Mouse (Mus musculus): ENCODE results near the gene Phf19. TPM values are rescaled to one million over a fixed set of nuclear protein-coding genes. Genes with fewer than 3 reads are reported as not detected.

The Phf19 gene
- polyA plus RNA-seq, 1 experiment: 4.3 TPM

- H3K27me3 ChIP-seq (ENCODE audit: control insufficient read depth, insufficient read depth, insufficient read length): peaks cover 35% of the 10 kb centered on the region
- peak within 1 kb of the TSS; percentile 32 for H3K4me2 ChIP-seq (ENCODE audit: low read depth)
- no peak within 1 kb of the TSS for H3K4me3 ChIP-seq
- H3K79me2 ChIP-seq (ENCODE audit: control insufficient read depth, insufficient read depth): peaks cover 13% of the 10 kb centered on the region
- H3ac ChIP-seq (ENCODE audit: control insufficient read depth, insufficient read length): no peak within 1 kb of the TSS
- no peaks in the 10 kb centered on the region for H3K36me3 ChIP-seq (ENCODE audit: control insufficient read depth, insufficient read depth)
- TF ChIP-seq MYOD1 (IDR thresholded peaks at IDR 0.05; ENCODE audit: control insufficient read depth in 1 of 3, insufficient read length in 2 of 3, low read depth in 2 of 3): no peak
- no peak for TF ChIP-seq SRF (IDR thresholded peaks at IDR 0.05; ENCODE audit: control insufficient read depth, insufficient read length, low read depth)
- no peak for TF ChIP-seq REST (IDR thresholded peaks at IDR 0.05; ENCODE audit: insufficient read depth, insufficient read length)
- no peak for TF ChIP-seq E2F4 (IDR thresholded peaks at IDR 0.05; ENCODE audit: insufficient read depth)
- no peak for TF ChIP-seq POLR2AphosphoS2 (IDR thresholded peaks at IDR 0.05; ENCODE audit: insufficient read length, low read depth)
- no peak for TF ChIP-seq TCF12 (IDR thresholded peaks at IDR 0.05; ENCODE audit: insufficient read depth, poor library complexity, severe bottlenecking)
Observed at GRCm38 (mm10) chr2:34874816-34875345, 38.9 kb downstream of the Phf19 start, which contains the start of gene Psmd5. Psmd5 (minus strand) TSS chr2:34874968.

GRCm38 (mm10) chr2:34874271-34874670, 39.6 kb downstream of the Phf19 start, which contains the start of gene Cutal:
Cutal (plus strand) TSS chr2:34874396.
- peak within 1 kb of the TSS; percentile 32 for H3K4me2 ChIP-seq (ENCODE audit: low read depth)
- H3K4me3 ChIP-seq: no peak within 1 kb of the TSS
- H3ac ChIP-seq (ENCODE audit: control insufficient read depth, insufficient read length): no peak within 1 kb of the TSS
- no peaks in the 10 kb centered on the region for H3K36me3 ChIP-seq (ENCODE audit: control insufficient read depth, insufficient read depth)
- TF ChIP-seq REST (IDR thresholded peaks at IDR 0.05; ENCODE audit: insufficient read depth, insufficient read length): no peak
- TF ChIP-seq MAX (IDR thresholded peaks at IDR 0.05; ENCODE audit: low read depth): no peak
- no peak for TF ChIP-seq POLR2A (IDR thresholded peaks at IDR 0.05; ENCODE audit: insufficient read length, low read depth)
- no peak for TF ChIP-seq E2F4 (IDR thresholded peaks at IDR 0.05; ENCODE audit: insufficient read depth)
- TF ChIP-seq SRF (IDR thresholded peaks at IDR 0.05; ENCODE audit: control insufficient read depth, insufficient read length, low read depth): no peak
- no peak for TF ChIP-seq TCF12 (IDR thresholded peaks at IDR 0.05; ENCODE audit: insufficient read depth, poor library complexity, severe bottlenecking)
- no peak for TF ChIP-seq CEBPB (IDR thresholded peaks at IDR 0.05; ENCODE audit: insufficient read depth, poor library complexity, severe bottlenecking)
- no peak for TF ChIP-seq POLR2AphosphoS2 (IDR thresholded peaks at IDR 0.05; ENCODE audit: insufficient read length, low read depth)
- no peak for TF ChIP-seq MYOD1 (IDR thresholded peaks at IDR 0.05; ENCODE audit: control insufficient read depth in 1 of 3, insufficient read length in 2 of 3, low read depth in 2 of 3)
- no peak for TF ChIP-seq USF1 (IDR thresholded peaks at IDR 0.05; ENCODE audit: low read depth)
- no peak for TF ChIP-seq TCF3 (IDR thresholded peaks at IDR 0.05; ENCODE audit: insufficient read length, low read depth)
- peaks cover 19% of the 10 kb centered on the region for H3K79me2 ChIP-seq (ENCODE audit: control insufficient read depth, insufficient read depth)
- H3K27me3 ChIP-seq (ENCODE audit: control insufficient read depth, insufficient read depth, insufficient read length): peaks cover 30% of the 10 kb centered on the region

DNA sequence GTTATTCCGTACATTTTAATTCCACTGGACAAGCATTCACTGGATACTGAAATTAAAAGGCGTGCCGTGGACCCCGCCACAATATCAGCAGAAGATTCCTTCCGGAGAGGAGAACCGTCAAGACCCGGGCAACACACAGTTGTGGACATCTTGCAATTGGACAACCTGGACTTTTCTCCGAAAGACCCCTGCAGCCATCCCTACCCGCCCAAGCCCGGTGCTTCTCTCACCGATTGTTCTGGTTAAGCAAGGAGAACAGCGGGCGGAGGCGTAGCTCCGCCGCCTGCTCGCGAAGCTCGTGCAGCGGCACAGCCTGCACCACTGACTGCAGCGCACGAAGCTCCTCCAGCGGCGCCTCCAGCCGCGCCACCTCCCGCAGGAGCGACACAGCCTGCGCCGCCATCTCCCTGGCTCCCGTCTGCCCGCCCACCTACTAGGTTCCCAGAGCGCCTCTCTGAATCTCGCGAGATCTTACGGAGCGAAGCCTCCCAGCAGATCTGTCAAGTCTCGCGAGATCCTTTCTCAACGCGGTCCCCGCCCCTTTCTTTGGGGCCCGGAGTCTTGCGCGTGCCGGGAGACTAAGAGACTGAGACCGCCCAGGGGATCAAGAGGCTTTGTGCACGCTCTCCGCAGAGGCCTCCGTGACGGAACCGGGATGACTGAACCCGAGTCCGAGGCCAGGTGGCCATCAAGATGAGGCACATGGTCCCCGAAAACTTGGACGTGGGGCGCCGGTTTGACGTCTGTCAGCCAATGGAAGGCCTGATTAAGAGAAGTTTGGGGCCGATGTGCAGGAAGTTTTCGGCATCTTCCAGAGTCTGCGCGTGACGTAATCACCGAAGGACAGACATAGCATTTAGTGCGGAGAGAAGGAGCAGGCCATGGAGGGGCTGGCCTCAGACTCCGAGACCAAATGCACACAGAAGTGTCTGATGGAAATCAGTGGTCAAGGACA, 43.0 kb downstream of the Phf19 start:
- peaks cover 6% of the 10 kb centered on the region for H3K27me3 ChIP-seq (ENCODE audit: control insufficient read depth, insufficient read depth, insufficient read length)
- TF ChIP-seq MYOD1 (IDR thresholded peaks at IDR 0.05; ENCODE audit: control insufficient read depth in 1 of 3, insufficient read length in 2 of 3, low read depth in 2 of 3) (peak in 1 of 3 experiments; percentile 41), TCF12 (IDR thresholded peaks at IDR 0.05; ENCODE audit: insufficient read depth, poor library complexity, severe bottlenecking) (no peak), POLR2AphosphoS2 (IDR thresholded peaks at IDR 0.05; ENCODE audit: insufficient read length, low read depth) (peak; percentile 90), POLR2A (IDR thresholded peaks at IDR 0.05; ENCODE audit: insufficient read length, low read depth) (peak; percentile 97), REST (IDR thresholded peaks at IDR 0.05; ENCODE audit: insufficient read depth, insufficient read length) (peak; percentile 31), TCF3 (IDR thresholded peaks at IDR 0.05; ENCODE audit: insufficient read length, low read depth) (no peak), MAX (IDR thresholded peaks at IDR 0.05; ENCODE audit: low read depth) (peak; percentile 60)

DNA sequence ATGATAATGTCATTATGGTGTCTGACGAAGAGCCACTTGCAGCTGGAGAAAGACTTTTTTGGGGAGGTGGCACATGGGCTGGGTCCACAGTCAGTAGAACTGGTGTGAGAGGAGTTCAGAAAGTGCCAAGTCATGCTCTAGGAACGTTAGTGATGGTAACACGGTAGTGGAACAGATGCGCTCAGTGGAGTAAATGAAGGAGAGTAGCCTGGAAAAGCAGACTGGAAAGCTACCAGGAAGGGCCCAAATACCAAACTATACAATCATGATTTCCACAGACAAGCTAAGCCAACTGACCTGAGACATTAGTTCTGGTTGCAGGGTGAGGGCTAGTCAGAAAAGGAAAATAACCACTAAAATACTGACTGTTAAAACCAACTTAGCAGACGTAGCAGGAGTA, 44.1 kb downstream of the Phf19 start:
- TF ChIP-seq MYOD1 (IDR thresholded peaks at IDR 0.05; ENCODE audit: control insufficient read depth in 1 of 3, insufficient read length in 2 of 3, low read depth in 2 of 3): no peak
- TF ChIP-seq E2F4 (IDR thresholded peaks at IDR 0.05; ENCODE audit: insufficient read depth): no peak
- no peak for TF ChIP-seq USF1 (IDR thresholded peaks at IDR 0.05; ENCODE audit: low read depth)
- TF ChIP-seq TCF3 (IDR thresholded peaks at IDR 0.05; ENCODE audit: insufficient read length, low read depth): no peak
- no peak for TF ChIP-seq SRF (IDR thresholded peaks at IDR 0.05; ENCODE audit: control insufficient read depth, insufficient read length, low read depth)
- no peak for TF ChIP-seq REST (IDR thresholded peaks at IDR 0.05; ENCODE audit: insufficient read depth, insufficient read length)
- TF ChIP-seq TCF12 (IDR thresholded peaks at IDR 0.05; ENCODE audit: insufficient read depth, poor library complexity, severe bottlenecking): no peak
- TF ChIP-seq CEBPB (IDR thresholded peaks at IDR 0.05; ENCODE audit: insufficient read depth, poor library complexity, severe bottlenecking): no peak
- no peak for TF ChIP-seq POLR2A (IDR thresholded peaks at IDR 0.05; ENCODE audit: insufficient read length, low read depth)

More for the DNA sequence above, 43.0 kb downstream of the Phf19 start:
- Histone ChIP-seq H3ac (ENCODE audit: control insufficient read depth, insufficient read length) (peak overlapping the region; percentile 85), H3K79me2 (ENCODE audit: control insufficient read depth, insufficient read depth) (peaks cover 54% of the 10 kb centered on the region), H3K4me2 (ENCODE audit: low read depth) (peak overlapping the region; percentile 99), H3K36me3 (ENCODE audit: control insufficient read depth, insufficient read depth) (peaks cover 2% of the 10 kb centered on the region), H3K4me3 (peak overlapping the region; percentile 90)

More for the DNA sequence above, 44.1 kb downstream of the Phf19 start:
- Histone ChIP-seq H3K4me2 (ENCODE audit: low read depth) (peak overlapping the region; percentile 75), H3K4me3 (peak overlapping the region; percentile 90), H3K27me3 (ENCODE audit: control insufficient read depth, insufficient read depth, insufficient read length) (peaks cover 4% of the 10 kb centered on the region), H3K79me2 (ENCODE audit: control insufficient read depth, insufficient read depth) (peaks cover 56% of the 10 kb centered on the region), H3K36me3 (ENCODE audit: control insufficient read depth, insufficient read depth) (peaks cover 13% of the 10 kb centered on the region), H3ac (ENCODE audit: control insufficient read depth, insufficient read length) (no peak overlapping the region)
